Comparison of ENCODE assay signal across 8 mouse cellular contexts in genomic region chr1:133030461-133030860, GRCm38 (mm10). TPM values are rescaled to one million over a fixed set of nuclear protein-coding genes. Genes with fewer than 3 reads are reported as not detected.
DNase-seq lines count a peak whose midpoint lies in the region; ATAC-seq and TF ChIP-seq lines count a peak whose summit lies in the region.

Mdm4 (minus strand) TSS chr1:133030561.

- no peaks in the 10 kb centered on the region for H3K36me3 ChIP-seq in testis, adult 2 months (ENCODE audit: control insufficient read depth, insufficient read depth, low read length)
- H3K36me3 ChIP-seq in forebrain, embryonic 10.5 days (replicated peaks): no peaks in the 10 kb centered on the region
- H3K36me3 ChIP-seq in limb, embryonic 11.5 days (ENCODE audit: control insufficient read depth, insufficient read depth, low read length): no peaks in the 10 kb centered on the region

- no peak for DNase-seq in testis, postnatal 10 days (ENCODE audit: low spot score)
- no peak for DNase-seq in forebrain, embryonic 10.5 days (ENCODE audit: extremely low spot score, low spot score)
- no peak for DNase-seq in heart, postnatal 14 days
- DNase-seq in limb, embryonic 11.5 days (ENCODE audit: low spot score): no peak
- no peak for DNase-seq in cerebellum, postnatal 4 days (ENCODE audit: low spot score in 2 of 2)
- no peak for DNase-seq in natural killer cell, adult 2 months (ENCODE audit: low spot score in 2 of 2)

- no peaks in the 10 kb centered on the region for H3K27me3 ChIP-seq in testis, adult 2 months (ENCODE audit: control insufficient read depth, insufficient read depth, low read length)
- no peaks in the 10 kb centered on the region for H3K27me3 ChIP-seq in forebrain, embryonic 10.5 days (ENCODE audit: poor library complexity, severe bottlenecking)
- no peaks in the 10 kb centered on the region for H3K27me3 ChIP-seq in limb, embryonic 11.5 days (ENCODE audit: control insufficient read depth, insufficient read depth, low read length)

- H3K9me3 ChIP-seq in forebrain, embryonic 10.5 days: no peaks in the 10 kb centered on the region
- H3K9me3 ChIP-seq in limb, embryonic 11.5 days (ENCODE audit: control insufficient read depth, low read length): no peaks in the 10 kb centered on the region

- no peak for TF ChIP-seq CTCF in testis, adult 2 months (IDR thresholded peaks at IDR 0.05; ENCODE audit: control insufficient read depth, insufficient read depth, insufficient replicate concordance, low read depth, low read length)

- WGBS in forebrain, embryonic 10.5 days: 87% methylated on average over 5 of the region's 5 CpGs
- WGBS in limb, embryonic 11.5 days: 93% methylated on average over 5 of the region's 5 CpGs

- no peak within 1 kb of the TSS for H3K4me3 ChIP-seq in testis, adult 2 months (ENCODE audit: control insufficient read depth, low read depth, low read length)
- H3K4me3 ChIP-seq in forebrain, embryonic 10.5 days: no peak within 1 kb of the TSS
- no peak within 1 kb of the TSS for H3K4me3 ChIP-seq in limb, embryonic 11.5 days (ENCODE audit: low read depth, low read length)

- intact Hi-C loops in heart, postnatal 14 days (cut with DNase I): no loop called here

- H3K9ac ChIP-seq in limb, embryonic 11.5 days (ENCODE audit: low read length): no peak within 1 kb of the TSS

- no peak within 1 kb of the TSS for H3K27ac ChIP-seq in testis, adult 2 months (ENCODE audit: control insufficient read depth, insufficient read depth, low read depth, low read length)
- H3K27ac ChIP-seq in forebrain, embryonic 10.5 days: no peak within 1 kb of the TSS
- H3K27ac ChIP-seq in limb, embryonic 11.5 days (replicated peaks; ENCODE audit: low read depth, low read length): no peak within 1 kb of the TSS

- H3K4me2 ChIP-seq in limb, embryonic 11.5 days (ENCODE audit: low read depth, severe bottlenecking): no peak within 1 kb of the TSS

- TF ChIP-seq POLR2A in testis, adult 2 months (IDR thresholded peaks at IDR 0.05; ENCODE audit: control insufficient read depth, low read depth, low read length): no peak

- no peak for ATAC-seq in limb, embryonic 11.5 days (ENCODE audit: insufficient number of reproducible peaks, low FRiP score, low TSS enrichment, low read depth)
- no peak for ATAC-seq in neutrophil, adult 5-6 weeks (ENCODE audit: extremely low read depth, insufficient number of reproducible peaks, low FRiP score, poor library complexity, severe bottlenecking)

- peaks cover 2% of the 10 kb centered on the region; the same call in 1 of the 2 replicates for H3K4me1 ChIP-seq in testis, adult 2 months (ENCODE audit: control insufficient read depth, insufficient read depth, low read length)
- H3K4me1 ChIP-seq in forebrain, embryonic 10.5 days: peaks cover 10% of the 10 kb centered on the region
- H3K4me1 ChIP-seq in limb, embryonic 11.5 days (ENCODE audit: control insufficient read depth, insufficient read depth, low read length): no peaks in the 10 kb centered on the region

RNA-seq across cellular contexts. Expression of gene Mdm4, which starts in this region (rescaled TPM):
- 39.6 and 46.7 TPM in 2 replicates for polyA plus RNA-seq in testis, adult 2 months (2012; rRNA removed)
- 38.5 and 38.8 TPM in 2 replicates for polyA plus RNA-seq in forebrain, embryonic 10.5 days (2016; fragmentation: Nextera tagmentation; extraction: Ambion mirVana)
- total RNA-seq in heart, postnatal 14 days (2021): 10 to 100 TPM; 42.8 to 52.4 TPM
- 33.2 and 41.5 TPM in 2 replicates for polyA plus RNA-seq in limb, embryonic 11.5 days (2014; fragmentation: Nextera tagmentation; extraction: Ambion mirVana)
- total RNA-seq in neutrophil, adult 5-6 weeks (2017): 312 and 322 TPM in 2 replicates
